Mouse (Mus musculus) cortical plate, adult 2 months (tissue): ENCODE data around the gene Ube2dnl1.

Experiments
- CTCF ChIP-seq: fragments of 200-500 bp; IDR thresholded peaks from 2 replicates; pipeline ENCODE4 v1.5.1; 2011; ENCODE audit warnings: mild to moderate bottlenecking, control low read depth, low read length; ENCODE audit not compliant: insufficient read depth; ENCODE audit errors: extremely low read depth
- POLR2A ChIP-seq: fragments of 200-500 bp; IDR thresholded peaks from 2 replicates; pipeline ENCODE4 v1.6.1; 2011; ENCODE audit warnings: mild to moderate bottlenecking, low read length, control low read depth; ENCODE audit not compliant: insufficient read depth; ENCODE audit errors: extremely low read depth

DNA sequence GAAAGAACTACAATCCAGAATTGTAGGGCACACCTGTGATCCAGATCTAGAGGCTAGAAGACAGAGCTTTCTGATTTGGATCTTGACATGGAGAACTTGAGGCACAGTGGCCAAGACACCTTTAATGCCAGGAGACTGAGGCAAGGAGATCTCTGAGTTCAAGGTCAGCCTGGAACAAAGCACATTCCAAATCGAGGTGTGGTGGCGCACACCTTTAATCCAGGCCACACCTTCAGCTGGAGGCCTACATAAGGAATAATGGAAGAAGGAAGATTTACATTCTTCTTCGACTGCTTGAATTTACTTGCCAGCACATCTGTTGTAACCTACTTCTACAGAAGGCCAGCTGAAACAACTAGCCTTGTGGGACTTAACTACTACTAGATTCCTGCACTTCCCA lies 7.3 kb upstream of the Ube2dnl1 start:
- TF ChIP-seq CTCF: no peak
- no peak for TF ChIP-seq POLR2A
